Mouse (Mus musculus): ENCODE data around the gene Ddt.

DNA sequence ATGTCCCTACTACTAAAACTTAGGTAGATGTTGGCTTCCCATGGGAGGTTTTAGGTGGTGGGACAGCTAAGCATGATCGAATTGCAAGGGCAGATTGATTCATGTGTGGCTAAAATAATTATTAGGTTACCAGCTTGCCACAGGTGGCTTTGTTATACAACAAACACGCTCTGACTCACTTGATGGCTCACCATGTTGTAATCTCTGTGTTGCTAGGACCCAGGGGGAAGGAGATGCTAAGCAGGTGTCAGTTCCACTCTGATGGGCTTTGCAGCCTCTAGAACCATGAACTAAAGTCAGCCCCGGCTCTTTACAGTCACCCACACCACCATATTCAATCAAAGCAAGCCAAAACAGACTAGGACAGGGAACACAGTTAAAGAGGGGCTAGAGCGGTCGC lies 46.7 kb upstream of the Ddt start:
- no peak for TF ChIP-seq POLR2A (IDR thresholded peaks at IDR 0.05; ENCODE audit: insufficient read depth, low read depth, low read length)
- no peak for TF ChIP-seq CTCF (IDR thresholded peaks at IDR 0.05; ENCODE audit: insufficient read depth, low read depth, low read length)

Measured in olfactory bulb, adult 2 months (tissue).